Mouse (Mus musculus): Measurements from ENCODE around the gene Atg9b. TPM values are rescaled to one million over a fixed set of nuclear protein-coding genes. Genes with fewer than 3 reads are reported as not detected.

Atg9b gene
- 0.21 and 0.75 TPM in 2 replicates for polyA plus RNA-seq (2016; fragmentation: Nextera tagmentation; extraction: Ambion mirVana)

GRCm38 (mm10) chr5:24391864-24392263 is at the start of gene Atg9b:
TSS of gene Atg9b (minus strand) at chr5:24392143.
- Histone ChIP-seq H3K36me3 (peaks cover 4% of the 10 kb centered on the region; the same call in 1 of the 2 replicates), H3K27me3 (ENCODE audit: insufficient read depth, poor library complexity, severe bottlenecking) (peaks cover 50% of the 10 kb centered on the region), H3K4me1 (replicated peaks) (peaks cover 43% of the 10 kb centered on the region), H3K27ac (no peak within 1 kb of the TSS), H3K4me3 (no peak within 1 kb of the TSS), H3K9me3 (no peaks in the 10 kb centered on the region)
- DNase-seq (ENCODE audit: low spot score): no peak
- 77% methylated on average over 7 of the region's 7 CpGs for whole genome bisulfite sequencing

- H3K36me3 ChIP-seq: peaks cover 78% of the 10 kb centered on the region
- H3K27ac ChIP-seq: no peak overlapping the region
- H3K4me3 ChIP-seq: no peak overlapping the region
- no peaks in the 10 kb centered on the region for H3K9me3 ChIP-seq
- H3K27me3 ChIP-seq (ENCODE audit: insufficient read depth, poor library complexity, severe bottlenecking): no peaks in the 10 kb centered on the region
- 90% methylated on average over 8 of the region's 8 CpGs for WGBS
- DNase-seq (ENCODE audit: low spot score): no peak
- H3K4me1 ChIP-seq (replicated peaks): peaks cover 32% of the 10 kb centered on the region
These were observed 49.2 kb upstream of the Atg9b start for GRCm38 (mm10) chr5:24441187-24441586.

- H3K36me3 ChIP-seq: peaks cover 93% of the 10 kb centered on the region
- no peak overlapping the region for H3K27ac ChIP-seq
- DNase-seq (ENCODE audit: low spot score): no peak
- H3K9me3 ChIP-seq: no peaks in the 10 kb centered on the region
- peaks cover under 1% of the 10 kb centered on the region; the same call in 1 of the 2 replicates for H3K4me1 ChIP-seq (replicated peaks)
- no peaks in the 10 kb centered on the region for H3K27me3 ChIP-seq (ENCODE audit: insufficient read depth, poor library complexity, severe bottlenecking)
- no peak overlapping the region for H3K4me3 ChIP-seq
- 91% methylated on average over 8 of the region's 8 CpGs for WGBS
These were observed 42.0 kb upstream of the Atg9b start for GRCm38 (mm10) chr5:24433993-24434392.

GRCm38 (mm10) chr5:24428596-24428995 is 36.7 kb upstream of the Atg9b start:
- Histone ChIP-seq H3K4me3 (peak overlapping the region; percentile 79), H3K27ac (peak overlapping the region; percentile 66), H3K27me3 (ENCODE audit: insufficient read depth, poor library complexity, severe bottlenecking) (peaks cover 23% of the 10 kb centered on the region), H3K9me3 (no peaks in the 10 kb centered on the region), H3K4me1 (replicated peaks) (peaks cover 52% of the 10 kb centered on the region), H3K36me3 (peaks cover 45% of the 10 kb centered on the region)
- no peak for DNase-seq (ENCODE audit: low spot score)
- WGBS: 12% methylated on average over 9 of the region's 9 CpGs

GRCm38 (mm10) chr5:24427981-24428402 is 36.0 kb upstream of the Atg9b start:
- Histone ChIP-seq H3K9me3 (no peaks in the 10 kb centered on the region), H3K27ac (peak overlapping the region; percentile 66; the same call in 1 of the 2 replicates), H3K36me3 (peaks cover 39% of the 10 kb centered on the region), H3K27me3 (ENCODE audit: insufficient read depth, poor library complexity, severe bottlenecking) (peaks cover 23% of the 10 kb centered on the region), H3K4me3 (peak overlapping the region; percentile 79), H3K4me1 (replicated peaks) (peaks cover 58% of the 10 kb centered on the region)
- 1% methylated on average over 15 of the region's 15 CpGs for whole genome bisulfite sequencing
- peak; percentile 55 for DNase-seq (ENCODE audit: low spot score)

GRCm38 (mm10) chr5:24427285-24427633 is 35.3 kb upstream of the Atg9b start:
- peaks cover 23% of the 10 kb centered on the region for H3K27me3 ChIP-seq (ENCODE audit: insufficient read depth, poor library complexity, severe bottlenecking)
- WGBS: 9% methylated on average over 12 of the region's 12 CpGs
- H3K9me3 ChIP-seq: no peaks in the 10 kb centered on the region
- H3K36me3 ChIP-seq: peaks cover 31% of the 10 kb centered on the region
- peak overlapping the region; percentile 92; the same call in 1 of the 2 replicates for H3K27ac ChIP-seq
- peak overlapping the region; percentile 79 for H3K4me3 ChIP-seq
- no peak for DNase-seq (ENCODE audit: low spot score)
- peaks cover 65% of the 10 kb centered on the region for H3K4me1 ChIP-seq (replicated peaks)

GRCm38 (mm10) chr5:24426556-24427284 is 34.8 kb upstream of the Atg9b start:
- Histone ChIP-seq H3K4me1 (replicated peaks) (peaks cover 68% of the 10 kb centered on the region), H3K27ac (peak overlapping the region; percentile 92; the same call in 1 of the 2 replicates), H3K9me3 (no peaks in the 10 kb centered on the region), H3K4me3 (peak overlapping the region; percentile 79), H3K36me3 (peaks cover 26% of the 10 kb centered on the region), H3K27me3 (ENCODE audit: insufficient read depth, poor library complexity, severe bottlenecking) (peaks cover 23% of the 10 kb centered on the region)
- DNase-seq (ENCODE audit: low spot score): no peak
- 9% methylated on average over 9 of the region's 9 CpGs for WGBS

- WGBS: 3% methylated on average over 10 of the region's 10 CpGs
- H3K9me3 ChIP-seq: no peaks in the 10 kb centered on the region
- peaks cover 25% of the 10 kb centered on the region for H3K36me3 ChIP-seq
- H3K27ac ChIP-seq: peak overlapping the region; percentile 92
- peaks cover 23% of the 10 kb centered on the region for H3K27me3 ChIP-seq (ENCODE audit: insufficient read depth, poor library complexity, severe bottlenecking)
- H3K4me1 ChIP-seq (replicated peaks): peaks cover 68% of the 10 kb centered on the region
- no peak for DNase-seq (ENCODE audit: low spot score)
- peak overlapping the region; percentile 79 for H3K4me3 ChIP-seq
These were observed 34.1 kb upstream of the Atg9b start for GRCm38 (mm10) chr5:24426037-24426432.

GRCm38 (mm10) chr5:24425421-24426036 is 33.6 kb upstream of the Atg9b start:
- Histone ChIP-seq H3K4me1 (replicated peaks) (peaks cover 68% of the 10 kb centered on the region), H3K4me3 (peak overlapping the region; percentile 79), H3K27me3 (ENCODE audit: insufficient read depth, poor library complexity, severe bottlenecking) (peaks cover 23% of the 10 kb centered on the region), H3K9me3 (no peaks in the 10 kb centered on the region), H3K27ac (peak overlapping the region; percentile 92), H3K36me3 (peaks cover 25% of the 10 kb centered on the region)
- WGBS: under 1% methylated on average over 28 of the region's 30 CpGs
- no peak for DNase-seq (ENCODE audit: low spot score)

GRCm38 (mm10) chr5:24424861-24425411 is 33.0 kb upstream of the Atg9b start:
- H3K4me1 ChIP-seq (replicated peaks): peaks cover 68% of the 10 kb centered on the region
- peak overlapping the region; percentile 79 for H3K4me3 ChIP-seq
- peaks cover 25% of the 10 kb centered on the region for H3K36me3 ChIP-seq
- H3K27ac ChIP-seq: peak overlapping the region; percentile 92
- DNase-seq (ENCODE audit: low spot score): peak; percentile 82
- peaks cover 23% of the 10 kb centered on the region for H3K27me3 ChIP-seq (ENCODE audit: insufficient read depth, poor library complexity, severe bottlenecking)
- 2% methylated on average over 58 of the region's 60 CpGs for WGBS
- no peaks in the 10 kb centered on the region for H3K9me3 ChIP-seq

GRCm38 (mm10) chr5:24424004-24424781 is 32.2 kb upstream of the Atg9b start:
- WGBS: 15% methylated on average over 21 of the region's 21 CpGs
- Histone ChIP-seq H3K27ac (peak overlapping the region; percentile 92), H3K4me3 (peak overlapping the region; percentile 79), H3K9me3 (no peaks in the 10 kb centered on the region), H3K27me3 (ENCODE audit: insufficient read depth, poor library complexity, severe bottlenecking) (peaks cover 23% of the 10 kb centered on the region), H3K4me1 (replicated peaks) (peaks cover 68% of the 10 kb centered on the region), H3K36me3 (peaks cover 25% of the 10 kb centered on the region)
- DNase-seq (ENCODE audit: low spot score): no peak

GRCm38 (mm10) chr5:24423129-24424003 is 31.4 kb upstream of the Atg9b start, which contains the start of the genes Cdk5 and Slc4a2:
TSS of gene Cdk5 (minus strand) at chr5:24423530.
TSS of gene Slc4a2 (plus strand) at chr5:24423837.
- peaks cover 62% of the 10 kb centered on the region for H3K4me1 ChIP-seq (replicated peaks)
- peak; percentile 99 for DNase-seq (ENCODE audit: low spot score)
- H3K27me3 ChIP-seq (ENCODE audit: insufficient read depth, poor library complexity, severe bottlenecking): peaks cover 23% of the 10 kb centered on the region
- peaks cover 33% of the 10 kb centered on the region for H3K36me3 ChIP-seq
- H3K27ac ChIP-seq: peak within 1 kb of the TSS; percentile 92
- WGBS: under 1% methylated on average over 46 of the region's 46 CpGs
- no peaks in the 10 kb centered on the region for H3K9me3 ChIP-seq
- H3K4me3 ChIP-seq: peak within 1 kb of the TSS; percentile 79
